Mouse (Mus musculus): Measurements from ENCODE around the gene Fam222a.

DNA sequence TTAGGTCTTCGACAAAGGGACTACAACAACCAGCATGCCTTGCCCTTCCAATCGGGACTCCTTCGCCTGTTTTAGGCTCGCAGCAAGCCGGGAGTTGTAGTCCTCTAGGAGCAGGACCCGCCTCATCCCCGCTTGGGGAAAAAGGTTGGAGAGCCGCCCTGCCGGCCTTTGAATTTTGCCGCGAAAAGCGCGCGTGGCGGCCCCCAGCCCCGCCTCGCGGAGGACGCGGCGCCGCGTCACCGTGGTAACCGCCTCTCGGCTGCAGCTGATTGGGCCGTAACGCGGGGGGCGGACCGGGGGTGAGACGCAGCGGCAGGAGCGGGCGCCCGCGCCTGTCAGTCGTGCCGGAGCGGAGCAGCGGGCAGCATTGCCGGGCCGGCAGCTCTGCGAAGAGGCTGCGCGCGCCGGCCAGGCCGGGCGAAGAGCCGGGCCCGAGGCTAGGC, 720 bp upstream of the Fam222a start:
- TF ChIP-seq POLR2A (IDR thresholded peaks at IDR 0.05; ENCODE audit: borderline replicate concordance, extremely low read depth, low read depth, low read length) (peak; percentile 76; the same call in 1 of the 2 replicates), CTCF (IDR thresholded peaks at IDR 0.05; ENCODE audit: insufficient read depth, low read length) (no peak)
